Mouse (Mus musculus): ENCODE measurements around the gene Gsdma.
"Not testable (repeated sequence)": the region's sequence is repeated elsewhere in the genome, so short reads cannot be mapped to it uniquely, and the experiment has no call there.

Gene Gsdma

GRCm38 (mm10) chr11:98680595-98680994 lies 16.4 kb downstream of the Gsdma start:
- DNase-seq (ENCODE audit: low read depth, low spot score), result not testable (repeated sequence)

- no peak for DNase-seq (ENCODE audit: low read depth, low spot score)
These were observed 17.0 kb downstream of the Gsdma start for GRCm38 (mm10) chr11:98681186-98681585.

- DNase-seq (ENCODE audit: low read depth, low spot score), result peak; percentile 99
These were observed 17.9 kb downstream of the Gsdma start, which contains the start of gene Psmd3 for GRCm38 (mm10) chr11:98681786-98682745. Gene Psmd3 (plus strand): TSS chr11:98682554.

GRCm38 (mm10) chr11:98682811-98683210 lies 18.7 kb downstream of the Gsdma start:
- DNase-seq (ENCODE audit: low read depth, low spot score), result no peak

- no peak for DNase-seq (ENCODE audit: low read depth, low spot score)
These were observed 21.5 kb downstream of the Gsdma start for GRCm38 (mm10) chr11:98685642-98686041.

- DNase-seq (ENCODE audit: low read depth, low spot score), result no peak
These were observed 22.8 kb downstream of the Gsdma start for GRCm38 (mm10) chr11:98686976-98687375.

GRCm38 (mm10) chr11:98688009-98688408 lies 23.9 kb downstream of the Gsdma start:
- DNase-seq (ENCODE audit: low read depth, low spot score), result no peak

GRCm38 (mm10) chr11:98693201-98693600 lies 29.1 kb downstream of the Gsdma start:
- no peak for DNase-seq (ENCODE audit: low read depth, low spot score)

GRCm38 (mm10) chr11:98693746-98694145 lies 29.6 kb downstream of the Gsdma start:
- no peak for DNase-seq (ENCODE audit: low read depth, low spot score)

GRCm38 (mm10) chr11:98694301-98694700 lies 30.1 kb downstream of the Gsdma start:
- DNase-seq (ENCODE audit: low read depth, low spot score), result no peak

GRCm38 (mm10) chr11:98695408-98695807 lies 31.3 kb downstream of the Gsdma start:
- no peak for DNase-seq (ENCODE audit: low read depth, low spot score)

- DNase-seq (ENCODE audit: low read depth, low spot score), result no peak
These were observed 32.5 kb downstream of the Gsdma start for GRCm38 (mm10) chr11:98696454-98697216.

- no peak for DNase-seq (ENCODE audit: low read depth, low spot score)
These were observed 33.1 kb downstream of the Gsdma start for GRCm38 (mm10) chr11:98697225-98697624.

- DNase-seq (ENCODE audit: low read depth, low spot score), result no peak
These were observed 34.9 kb downstream of the Gsdma start for GRCm38 (mm10) chr11:98698849-98699640.

- DNase-seq (ENCODE audit: low read depth, low spot score), result no peak
These were observed 35.8 kb downstream of the Gsdma start for GRCm38 (mm10) chr11:98699911-98700310.

GRCm38 (mm10) chr11:98701213-98701670 lies 37.1 kb downstream of the Gsdma start, which contains the start of gene Csf3:
Gene Csf3 (plus strand): TSS chr11:98701263.
- no peak for DNase-seq (ENCODE audit: low read depth, low spot score)

GRCm38 (mm10) chr11:98702323-98702722 lies 38.2 kb downstream of the Gsdma start:
- no peak for DNase-seq (ENCODE audit: low read depth, low spot score)

GRCm38 (mm10) chr11:98705021-98705420 lies 40.9 kb downstream of the Gsdma start:
- no peak for DNase-seq (ENCODE audit: low read depth, low spot score)

- DNase-seq (ENCODE audit: low read depth, low spot score), result no peak
These were observed 43.5 kb downstream of the Gsdma start for GRCm38 (mm10) chr11:98707401-98708281.

- DNase-seq (ENCODE audit: low read depth, low spot score), result no peak
These were observed 44.3 kb downstream of the Gsdma start for GRCm38 (mm10) chr11:98708282-98708956.
